Mouse (Mus musculus) testis, adult 2 months (tissue): ENCODE measurements around the gene Zkscan3.

Experiments
- CTCF ChIP-seq: fragments of 200-500 bp; IDR thresholded peaks from 2 replicates; pipeline ENCODE4 v1.5.1; 2012; ENCODE audit warnings: low read depth, mild to moderate bottlenecking, inconsistent platforms, low read length, moderate library complexity; ENCODE audit not compliant: control insufficient read depth, insufficient read depth, insufficient replicate concordance
- POLR2A ChIP-seq: fragments of 200-500 bp; IDR thresholded peaks from 2 replicates; pipeline ENCODE4 v1.6.1; 2012; ENCODE audit warnings: low read depth, mild to moderate bottlenecking, inconsistent platforms, low read length, moderate library complexity; ENCODE audit not compliant: control insufficient read depth

DNA sequence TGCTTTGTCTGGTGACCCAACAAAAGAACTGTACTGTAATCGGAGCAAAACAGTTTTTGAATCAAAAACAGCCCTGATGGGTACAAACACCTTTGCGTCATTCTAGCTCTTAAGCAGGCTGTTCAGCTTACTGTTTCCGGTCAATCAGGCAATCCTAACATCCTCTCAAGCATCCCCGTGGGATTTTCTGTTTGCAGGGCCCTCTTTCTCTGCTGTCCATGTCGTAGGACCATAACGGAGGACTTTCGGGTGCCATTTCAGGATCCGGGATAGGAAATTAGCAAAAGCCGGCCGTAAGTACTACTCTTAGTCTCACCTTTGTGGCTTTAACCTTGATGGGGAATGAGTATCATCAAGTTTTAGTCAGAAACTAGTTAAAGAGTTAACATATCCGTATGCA is 4.8 kb upstream of the Zkscan3 start:
- TF ChIP-seq CTCF (no peak), POLR2A (no peak)
